13 mouse cellular contexts compared by ENCODE assay signal in the genomic region with DNA sequence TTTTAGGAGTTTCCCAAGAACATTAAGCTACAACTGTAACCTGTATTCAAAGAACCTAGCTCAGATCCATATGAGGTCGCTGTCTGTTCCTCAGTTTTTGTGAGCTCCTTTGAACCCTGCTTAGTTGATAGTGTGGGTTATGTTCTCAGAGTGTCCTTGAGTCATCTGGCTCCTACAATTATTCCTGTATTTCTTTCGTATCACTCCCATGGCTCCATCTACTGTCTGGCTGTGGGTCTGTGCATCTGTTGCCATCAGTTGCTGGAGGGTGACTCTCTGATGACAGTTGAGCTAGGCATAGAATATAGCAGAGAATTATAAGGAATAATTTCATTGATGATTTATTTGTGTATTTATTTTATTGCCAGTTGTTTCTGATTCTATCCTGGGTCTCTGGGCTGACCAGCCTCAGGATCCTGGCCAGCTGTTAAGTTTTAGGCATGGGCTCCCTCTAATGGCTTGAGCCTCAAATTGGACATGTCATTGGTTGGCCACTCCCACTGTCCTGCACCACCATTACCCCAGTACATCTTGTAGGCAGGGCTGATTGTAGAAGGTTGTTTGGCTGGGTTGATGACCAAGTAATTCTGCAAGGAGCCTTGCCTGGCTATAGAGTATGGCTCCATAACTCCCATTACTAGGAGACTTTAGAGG.
DNase-seq lines count a peak whose midpoint lies in the region; ATAC-seq and TF ChIP-seq lines count a peak whose summit lies in the region.
"Had no signal": no experiment of that assay in that cellular context is flagged by ENCODE, and none has a peak within 500 bp of the region (broad histone marks: within the 10 kb centered on the region; RNA-seq: fewer than 3 reads in every experiment).

No protein-coding gene starts in this region.

- H3K36me3 ChIP-seq in kidney, postnatal 0 days (ENCODE audit: insufficient read depth, low read length) = no peaks in the 10 kb centered on the region
- H3K36me3 ChIP-seq: heart, embryonic 12.5 days; hindbrain, embryonic 15.5 days; limb, embryonic 15.5 days; midbrain, embryonic 13.5 days had no signal

- H3K9me3 ChIP-seq in kidney, postnatal 0 days (replicated peaks; ENCODE audit: low read length) = no peaks in the 10 kb centered on the region
- H3K9me3 ChIP-seq: heart, embryonic 12.5 days; hindbrain, embryonic 15.5 days; limb, embryonic 15.5 days; midbrain, embryonic 13.5 days had no signal

- no peaks in the 10 kb centered on the region for H3K27me3 ChIP-seq in kidney, postnatal 0 days (ENCODE audit: insufficient read depth, low read length)
- H3K27me3 ChIP-seq: heart, embryonic 12.5 days; hindbrain, embryonic 15.5 days; limb, embryonic 15.5 days; midbrain, embryonic 13.5 days had no signal

- H3K4me3 ChIP-seq in kidney, postnatal 0 days (replicated peaks; ENCODE audit: low read depth, low read length) = no peak overlapping the region
- H3K4me3 ChIP-seq: heart, embryonic 12.5 days; hindbrain, embryonic 15.5 days; limb, embryonic 15.5 days; midbrain, embryonic 13.5 days had no signal

- no peak overlapping the region for H3K27ac ChIP-seq in kidney, postnatal 0 days
- H3K27ac ChIP-seq: hindbrain, embryonic 15.5 days; limb, embryonic 15.5 days; midbrain, embryonic 13.5 days had no signal

- peak; percentile 34; the same call in 1 of the 2 replicates for TF ChIP-seq CTCF in kidney, postnatal 0 days (IDR thresholded peaks at IDR 0.05; ENCODE audit: low read depth)

- no peak for ATAC-seq in kidney, postnatal 0 days (replicated peaks; ENCODE audit: low FRiP score, low read depth)
- ATAC-seq: midbrain, embryonic 13.5 days had no signal

- no peak overlapping the region for H3K4me2 ChIP-seq in kidney, postnatal 0 days (ENCODE audit: low read length)
- H3K4me2 ChIP-seq: heart, embryonic 12.5 days; hindbrain, embryonic 15.5 days; limb, embryonic 15.5 days; midbrain, embryonic 13.5 days had no signal

- peak; percentile 1 for DNase-seq in adrenal gland, adult 2 months
- no peak for DNase-seq in adrenal gland, postnatal 25 days
- no peak for DNase-seq in kidney, postnatal 0 days (ENCODE audit: low spot score)
- DNase-seq in kidney, postnatal 10 days = no peak
- DNase-seq in embryo, embryonic 10.5 days (ENCODE audit: low spot score) = peak; percentile 2
- DNase-seq in lung, postnatal 14 days = peak; percentile 7
- no peak for DNase-seq in neural tube, embryonic 10.5 days (ENCODE audit: extremely low spot score, low spot score)
- DNase-seq in cerebellum, adult 11-12 months = no peak
- DNase-seq: layer of hippocampus, postnatal 36 days had no signal

- H3K4me1 ChIP-seq in kidney, postnatal 0 days (replicated peaks; ENCODE audit: insufficient read depth, low read length) = no peaks in the 10 kb centered on the region
- H3K4me1 ChIP-seq: heart, embryonic 12.5 days; hindbrain, embryonic 15.5 days; limb, embryonic 15.5 days; midbrain, embryonic 13.5 days had no signal

- no peak overlapping the region for H3K9ac ChIP-seq in kidney, postnatal 0 days (ENCODE audit: low read depth, low read length)
- H3K9ac ChIP-seq: heart, embryonic 12.5 days; hindbrain, embryonic 15.5 days; limb, embryonic 15.5 days; midbrain, embryonic 13.5 days had no signal

- WGBS in kidney, postnatal 0 days = 81% methylated on average over 2 of the region's 2 CpGs

Comparison
In these comparisons a context has a peak if more than half of its experiments do, and no peak if none do; other contexts are left out.
1. DNase-seq: peak in adrenal gland, adult 2 months (single experiment), embryo, embryonic 10.5 days (single experiment) and lung, postnatal 14 days (single experiment); none in adrenal gland, postnatal 25 days (single experiment), kidney, postnatal 0 days (single experiment), kidney, postnatal 10 days (single experiment), neural tube, embryonic 10.5 days (single experiment) and cerebellum, adult 11-12 months (single experiment).